Mouse (Mus musculus) cerebellum, postnatal 25 days (tissue): ENCODE measurements around the gene Lamc2.

Experiments used
- DNase-seq, 2 experiments: peaks; one replicate each; pipeline ENCODE4 v3.0.0; 2021; ENCODE audit warnings: mixed read lengths in 2 of 2

Lamc2 gene

GRCm38 (mm10) chr1:153174801-153175200 is 11.4 kb downstream of the Lamc2 start:
- DNase-seq = peak; percentile 82 to 92

- peak in 1 of 2 experiments; percentile 24 for DNase-seq
These were observed 13.0 kb downstream of the Lamc2 start for GRCm38 (mm10) chr1:153173276-153173675.

- no peak for DNase-seq
These were observed 13.9 kb downstream of the Lamc2 start for GRCm38 (mm10) chr1:153172291-153172731.

GRCm38 (mm10) chr1:153171011-153171410 is 15.2 kb downstream of the Lamc2 start:
- DNase-seq = no peak

- DNase-seq = no peak
These were observed 18.0 kb downstream of the Lamc2 start for GRCm38 (mm10) chr1:153168293-153168692.

GRCm38 (mm10) chr1:153163831-153164230 is 22.4 kb downstream of the Lamc2 start:
- no peak for DNase-seq

- no peak for DNase-seq
These were observed 27.1 kb downstream of the Lamc2 start for GRCm38 (mm10) chr1:153159137-153159536.

- no peak for DNase-seq
These were observed 29.1 kb downstream of the Lamc2 start for GRCm38 (mm10) chr1:153157021-153157623.

- DNase-seq = no peak
These were observed 30.9 kb downstream of the Lamc2 start for GRCm38 (mm10) chr1:153155364-153155763.

- no peak for DNase-seq
These were observed 32.6 kb downstream of the Lamc2 start for GRCm38 (mm10) chr1:153153619-153154137.

- no peak for DNase-seq
These were observed 33.7 kb downstream of the Lamc2 start for GRCm38 (mm10) chr1:153152594-153152993.

- no peak for DNase-seq
These were observed 40.5 kb downstream of the Lamc2 start for GRCm38 (mm10) chr1:153145791-153146190.

GRCm38 (mm10) chr1:153144021-153144420 is 42.2 kb downstream of the Lamc2 start:
- no peak for DNase-seq

GRCm38 (mm10) chr1:153140747-153141228 is 45.5 kb downstream of the Lamc2 start:
- DNase-seq = no peak

- no peak for DNase-seq
These were observed 46.0 kb downstream of the Lamc2 start for GRCm38 (mm10) chr1:153140265-153140664.

- no peak for DNase-seq
These were observed 46.6 kb downstream of the Lamc2 start for GRCm38 (mm10) chr1:153139635-153140034.

GRCm38 (mm10) chr1:153138486-153138885 is 47.8 kb downstream of the Lamc2 start:
- DNase-seq = peak; percentile 43 to 57

GRCm38 (mm10) chr1:153136647-153137046 is 49.6 kb downstream of the Lamc2 start:
- DNase-seq = no peak

- no peak for DNase-seq
These were observed 52.1 kb downstream of the Lamc2 start for GRCm38 (mm10) chr1:153133865-153134781.

GRCm38 (mm10) chr1:153129992-153130713 is 56.1 kb downstream of the Lamc2 start:
- DNase-seq = no peak

GRCm38 (mm10) chr1:153128780-153129179 is 57.5 kb downstream of the Lamc2 start:
- DNase-seq = no peak

- no peak for DNase-seq
These were observed 58.6 kb downstream of the Lamc2 start for GRCm38 (mm10) chr1:153127622-153128021.
